Mouse (Mus musculus) thymus, adult 2 months (tissue): ENCODE data around the gene Slc7a5.

Experiments used
- CTCF ChIP-seq: fragments of 200-500 bp; IDR thresholded peaks from 2 replicates; pipeline ENCODE4 v1.5.1; 2012; ENCODE audit warnings: mild to moderate bottlenecking, control low read depth, low read length, moderate library complexity, borderline replicate concordance; ENCODE audit not compliant: control insufficient read depth, poor library complexity, insufficient read depth; ENCODE audit errors: extremely low read depth
- POLR2A ChIP-seq: fragments of 200-500 bp; IDR thresholded peaks from 2 replicates; pipeline ENCODE4 v1.6.1; 2012; ENCODE audit warnings: mild to moderate bottlenecking, low read length, control low read depth, moderate library complexity; ENCODE audit not compliant: control insufficient read depth, poor library complexity, insufficient read depth; ENCODE audit errors: extremely low read depth

DNA sequence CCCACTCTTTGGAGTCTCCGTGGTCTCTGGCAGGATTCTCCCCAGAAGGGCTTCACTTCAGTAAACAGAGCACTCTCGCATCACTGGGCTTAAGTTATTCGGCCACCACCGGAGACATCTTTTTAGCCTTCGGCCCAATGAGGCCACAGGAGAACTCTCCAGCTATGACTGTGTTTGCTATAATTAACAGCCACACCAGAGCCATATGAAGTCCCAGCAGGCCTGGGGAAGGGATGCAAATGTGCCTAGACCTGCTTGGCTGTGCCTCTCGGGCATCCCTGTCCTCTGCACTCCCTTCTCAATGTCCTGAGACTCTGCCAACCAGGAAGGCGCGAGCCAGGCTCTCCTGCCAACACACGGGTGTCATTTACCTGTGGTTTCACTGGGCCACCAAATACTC lies 50.2 kb downstream of the Slc7a5 start:
- TF ChIP-seq POLR2A (no peak), CTCF (no peak)
